9 mouse cellular contexts compared by ENCODE assay signal in the genomic region with DNA sequence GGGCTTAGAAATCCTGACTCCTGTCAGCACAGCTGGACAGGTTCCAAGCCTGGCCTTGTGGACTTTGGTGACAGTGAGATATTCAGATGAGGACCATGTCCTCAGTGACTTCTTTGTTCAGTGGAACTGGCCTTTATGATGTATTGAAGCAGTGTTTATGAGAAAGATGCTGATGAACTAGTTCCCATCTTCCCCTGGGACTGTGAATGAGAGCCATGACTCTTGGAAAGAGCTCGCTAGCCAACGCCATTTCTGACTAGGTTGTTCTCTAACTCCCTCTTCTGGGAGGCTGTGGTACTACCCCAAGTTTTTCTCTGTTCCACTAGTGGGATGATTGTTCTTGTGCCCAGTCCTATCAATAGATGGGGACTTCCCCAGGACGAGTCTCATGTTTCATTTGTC. TPM values are rescaled to one million over a fixed set of nuclear protein-coding genes. Genes with fewer than 3 reads are reported as not detected.
DNase-seq lines count a peak whose midpoint lies in the region; ATAC-seq and TF ChIP-seq lines count a peak whose summit lies in the region.
"Had no signal": no experiment of that assay in that cellular context is flagged by ENCODE, and none has a peak within 500 bp of the region (broad histone marks: within the 10 kb centered on the region; RNA-seq: fewer than 3 reads in every experiment).

No protein-coding gene starts in this region.

- peak; percentile 60 for TF ChIP-seq CTCF in liver, embryonic 14.5 days (IDR thresholded peaks at IDR 0.05; ENCODE audit: low read depth)

- H3K27ac ChIP-seq in forebrain, embryonic 14.5 days (ENCODE audit: low read depth, low read length): no peak overlapping the region
- H3K27ac ChIP-seq in forebrain, embryonic 10.5 days: no peak overlapping the region
- H3K27ac ChIP-seq in embryonic facial prominence, embryonic 10.5 days (replicated peaks): no peak overlapping the region
- H3K27ac ChIP-seq in liver, embryonic 14.5 days: no peak overlapping the region

- ATAC-seq in forebrain, embryonic 14.5 days: no peak
- ATAC-seq in liver, embryonic 14.5 days (ENCODE audit: insufficient read depth): no peak

- H3K9ac ChIP-seq in forebrain, embryonic 14.5 days (ENCODE audit: low read length): no peak overlapping the region
- no peak overlapping the region for H3K9ac ChIP-seq in liver, embryonic 14.5 days (replicated peaks)

- H3K27me3 ChIP-seq in forebrain, embryonic 14.5 days (replicated peaks; ENCODE audit: control insufficient read depth, insufficient read depth, low read length): no peaks in the 10 kb centered on the region
- peaks cover 7% of the 10 kb centered on the region; the same call in 1 of the 2 replicates for H3K27me3 ChIP-seq in forebrain, embryonic 10.5 days (ENCODE audit: poor library complexity, severe bottlenecking)
- 0 out of 2 replicates have a peak, but pooled peaks cover 18% of the 10 kb centered on the region for H3K27me3 ChIP-seq in embryonic facial prominence, embryonic 10.5 days (replicated peaks; ENCODE audit: low read depth, poor library complexity, severe bottlenecking)
- H3K27me3 ChIP-seq in liver, embryonic 14.5 days (ENCODE audit: control insufficient read depth, insufficient read depth, low read length): no peaks in the 10 kb centered on the region; the same call in 1 of the 2 replicates

- TF ChIP-seq EP300 in liver, embryonic 14.5 days (IDR thresholded peaks at IDR 0.05; ENCODE audit: low read depth): no peak

- H3K4me1 ChIP-seq in forebrain, embryonic 14.5 days (ENCODE audit: control insufficient read depth, insufficient read depth, low read length): no peaks in the 10 kb centered on the region
- peaks cover under 1% of the 10 kb centered on the region; the same call in 1 of the 2 replicates for H3K4me1 ChIP-seq in forebrain, embryonic 10.5 days
- H3K4me1 ChIP-seq in embryonic facial prominence, embryonic 10.5 days: 0 out of 2 replicates have a peak, but pooled peaks cover 3% of the 10 kb centered on the region
- no peaks in the 10 kb centered on the region for H3K4me1 ChIP-seq in liver, embryonic 14.5 days (replicated peaks; ENCODE audit: control insufficient read depth in 2 of 2, insufficient read depth in 2 of 2, low read length in 1 of 2)

- H3K36me3 ChIP-seq in forebrain, embryonic 14.5 days (ENCODE audit: control insufficient read depth, insufficient read depth, low read length): no peaks in the 10 kb centered on the region
- H3K36me3 ChIP-seq in forebrain, embryonic 10.5 days (replicated peaks): no peaks in the 10 kb centered on the region
- H3K36me3 ChIP-seq in embryonic facial prominence, embryonic 10.5 days (replicated peaks): no peaks in the 10 kb centered on the region
- no peaks in the 10 kb centered on the region for H3K36me3 ChIP-seq in liver, embryonic 14.5 days (replicated peaks; ENCODE audit: control insufficient read depth, insufficient read depth, low read depth)

- peak; percentile 46 for DNase-seq in forebrain, embryonic 14.5 days (ENCODE audit: low spot score)
- no peak for DNase-seq in forebrain, embryonic 10.5 days (ENCODE audit: extremely low spot score, low spot score)
- peak; percentile 80 for DNase-seq in 416B (ENCODE audit: low read depth)
- peak; percentile 58 to 89 for DNase-seq in adrenal gland, adult (ENCODE audit: inconsistent age in 2 of 2, low spot score in 1 of 2)
- peak; percentile 61 for DNase-seq in embryonic facial prominence, embryonic 10.5 days (ENCODE audit: low spot score)
- peak; percentile 71 for DNase-seq in kidney, adult 9 months
- DNase-seq in liver, embryonic 14.5 days (ENCODE audit: low read depth in 3 of 3, low spot score in 3 of 3): peak in 1 of 3 experiments; percentile 20
- peak; percentile 24 for DNase-seq in right cerebral cortex, postnatal 4 days

- no peak overlapping the region for H3K4me2 ChIP-seq in forebrain, embryonic 14.5 days (ENCODE audit: low read length)
- H3K4me2 ChIP-seq in liver, embryonic 14.5 days (ENCODE audit: low read depth): no peak overlapping the region

- H3K9me3 ChIP-seq in forebrain, embryonic 14.5 days (replicated peaks; ENCODE audit: control insufficient read depth, low read length): no peaks in the 10 kb centered on the region
- no peaks in the 10 kb centered on the region for H3K9me3 ChIP-seq in forebrain, embryonic 10.5 days
- no peaks in the 10 kb centered on the region for H3K9me3 ChIP-seq in embryonic facial prominence, embryonic 10.5 days
- H3K9me3 ChIP-seq in liver, embryonic 14.5 days (ENCODE audit: control insufficient read depth, low read length): no peaks in the 10 kb centered on the region

- H3K4me3 ChIP-seq in forebrain, embryonic 14.5 days (ENCODE audit: low read depth, low read length): no peak overlapping the region
- no peak overlapping the region for H3K4me3 ChIP-seq in forebrain, embryonic 10.5 days
- H3K4me3 ChIP-seq in embryonic facial prominence, embryonic 10.5 days: no peak overlapping the region
- H3K4me3 ChIP-seq in liver, embryonic 14.5 days (ENCODE audit: insufficient read depth in 1 of 2, low read depth in 2 of 2, low read length in 2 of 2): no peak overlapping the region

- WGBS in forebrain, embryonic 14.5 days: 6% methylated on average over 3 of the region's 3 CpGs
- WGBS in forebrain, embryonic 10.5 days: 9% methylated on average over 3 of the region's 3 CpGs
- WGBS in embryonic facial prominence, embryonic 10.5 days: 10% methylated on average over 3 of the region's 3 CpGs
- 20% methylated on average over 3 of the region's 3 CpGs for WGBS in liver, embryonic 14.5 days (ENCODE audit: insufficient replicate concordance)

RNA-seq across cellular contexts. Expression of a gene that starts 57.7 kb away (rescaled TPM):
- polyA plus RNA-seq in forebrain, embryonic 14.5 days (2014; fragmentation: Nextera tagmentation; extraction: Ambion mirVana): not detected in 2 replicates
- not detected in 2 replicates for polyA plus RNA-seq in forebrain, embryonic 10.5 days (2016; fragmentation: Nextera tagmentation; extraction: Ambion mirVana)
- polyA plus RNA-seq in embryonic facial prominence, embryonic 10.5 days (2016; fragmentation: Nextera tagmentation; extraction: Ambion mirVana): not detected in 2 replicates
- not detected in 2 replicates for polyA plus RNA-seq in liver, embryonic 14.5 days (2012; rRNA removed)
- not detected in 2 replicates for polyA plus RNA-seq in liver, embryonic 14.5 days (2014; fragmentation: Nextera tagmentation; extraction: Ambion mirVana)
- polyA plus RNA-seq: neural tube, embryonic 11.5 days had no signal
